Mouse (Mus musculus) v-Abl transformed pro-B cells (cell line): ENCODE measurements around the gene Emc10.

ENCODE experiments used
- in situ Hi-C, 2 experiments: fragments of 400-800 bp; cut with MboI; formaldehyde crosslinking; loops; one replicate each; pipeline ENCODE4 v1.15.1; 2025; ENCODE audit not compliant: unreplicated experiment in 2 of 2

Emc10 gene

DNA sequence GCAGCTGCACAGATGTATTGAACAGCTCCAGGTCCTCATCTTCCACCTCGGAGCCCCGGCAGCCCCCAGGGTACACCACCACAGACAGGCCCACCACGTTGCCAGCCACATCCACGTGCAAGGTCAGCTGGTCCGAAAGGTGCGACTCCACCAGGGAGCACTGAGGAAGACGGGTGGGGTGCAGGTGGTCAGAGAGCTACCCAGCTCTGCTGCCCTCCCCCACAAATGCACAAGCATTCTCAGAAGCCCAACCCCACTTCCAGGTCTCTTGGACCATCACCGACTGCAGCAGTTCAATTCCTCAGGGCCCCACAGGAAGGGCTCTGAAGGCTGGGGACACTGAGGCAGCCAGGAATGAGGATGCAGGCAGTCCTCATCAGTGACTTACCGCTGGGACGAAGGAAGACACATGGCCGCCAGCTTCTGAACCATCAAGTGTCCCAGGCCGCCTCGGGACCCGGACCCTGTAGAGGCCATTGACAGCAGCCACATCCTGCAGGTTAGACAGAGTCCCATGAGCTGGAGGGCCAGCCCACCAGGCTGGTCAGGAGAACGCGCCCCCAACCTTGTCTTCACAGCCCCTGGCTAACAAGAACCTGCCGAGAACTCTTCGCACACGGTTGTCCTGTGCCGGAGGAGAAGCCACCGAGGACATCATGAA, 4.0 kb downstream of the Emc10 start:
- in situ Hi-C loops = loop anchor here (10.0 to 25.0 kb wide), 2 partner anchors 117 to 805 kb away; partner anchors contain the start of gene Klk14 (in 1 of the 2)

DNA sequence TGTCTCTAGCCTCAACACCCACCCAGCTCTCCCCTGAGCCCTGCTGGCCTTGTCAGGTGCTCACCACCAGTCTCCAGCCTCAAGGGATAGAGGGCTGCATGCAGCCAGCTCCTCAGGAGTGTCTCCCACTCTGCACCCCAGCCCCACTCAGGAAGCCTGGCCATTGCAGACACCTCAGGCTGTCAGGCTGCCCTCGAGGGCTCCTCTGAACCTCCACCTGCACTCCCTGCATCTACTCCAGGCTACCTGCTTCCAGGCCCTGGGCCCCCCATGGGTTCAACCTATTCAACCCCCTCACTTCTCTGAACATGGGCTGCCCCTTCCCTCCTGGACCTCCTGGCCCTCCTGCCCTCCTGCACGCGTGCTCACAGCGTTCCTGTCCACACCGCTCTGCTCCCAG, 4.9 kb downstream of the Emc10 start:
- in situ Hi-C loops = loop anchor here (10.0 to 25.0 kb wide), 2 partner anchors 117 to 804 kb away; partner anchors contain the start of gene Klk14 (in 1 of the 2)

DNA sequence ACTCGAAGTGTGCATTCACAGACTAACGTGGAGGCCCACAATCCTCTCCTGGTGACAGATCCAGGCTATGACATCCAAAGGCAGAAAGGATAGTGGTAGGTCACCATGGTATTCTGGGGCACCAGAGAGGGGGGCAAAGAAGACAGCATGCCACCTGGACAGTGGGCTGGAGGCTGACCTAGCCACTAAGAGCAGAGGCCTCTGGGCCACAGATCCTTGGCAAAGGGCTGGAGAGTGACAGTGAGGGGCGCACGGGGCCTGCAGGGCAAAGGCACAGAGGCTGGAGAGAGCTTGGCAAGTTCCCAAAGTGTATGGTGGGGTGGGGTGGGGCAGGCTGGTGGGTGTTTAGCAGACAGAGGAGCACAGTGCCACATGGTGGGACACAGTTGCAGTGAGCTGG, 6.0 kb downstream of the Emc10 start:
- in situ Hi-C loops = loop anchor here (10.0 to 25.0 kb wide), 2 partner anchors 115 to 803 kb away; partner anchors contain the start of gene Klk14 (in 1 of the 2)

DNA sequence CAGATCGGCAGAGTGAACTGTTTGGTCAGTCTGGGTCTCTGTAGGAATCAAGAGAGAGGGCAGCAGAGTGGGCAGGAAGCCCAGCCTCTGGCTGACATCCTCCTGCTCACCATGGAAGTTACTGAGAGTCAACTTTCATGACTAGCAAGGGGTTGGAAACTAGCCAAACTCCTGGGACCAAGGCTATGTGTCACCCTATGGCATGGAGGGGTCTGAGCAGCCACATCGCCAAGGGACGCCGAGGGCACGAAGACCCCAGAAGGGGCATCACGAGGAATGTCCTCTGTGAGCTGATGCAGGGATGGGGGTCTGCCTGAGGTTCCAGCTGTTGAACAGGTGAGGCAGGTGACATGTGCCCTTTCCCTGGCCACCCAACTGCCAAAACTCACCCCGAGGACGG, 7.8 kb downstream of the Emc10 start:
- in situ Hi-C loops = loop anchor here (5.0 to 25.0 kb wide), 2 partner anchors 226 to 801 kb away; partner anchors contain the start of genes Gm15517 (in 1 of the 2) and Klk14 (in 1 of the 2)

DNA sequence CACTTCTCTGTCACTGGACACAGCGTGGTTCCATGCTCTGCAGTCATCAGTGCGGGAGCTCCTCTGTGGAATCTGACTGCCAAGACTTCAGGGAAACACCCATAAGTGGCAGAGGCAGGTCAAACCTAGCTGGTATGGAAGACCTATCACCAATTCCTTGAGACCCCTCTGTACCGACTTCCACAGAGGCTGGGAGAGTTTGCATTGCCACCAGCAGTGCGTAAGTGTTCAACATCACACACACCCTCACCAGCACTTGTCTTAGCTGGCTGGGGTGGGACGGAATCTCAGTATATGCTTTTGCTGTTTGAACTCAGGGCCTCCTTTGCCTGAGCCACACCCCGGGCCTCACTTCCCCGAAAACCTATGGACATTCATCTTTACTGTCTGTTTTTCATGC, 8.4 kb downstream of the Emc10 start:
- in situ Hi-C loops = loop anchor here (5.0 to 25.0 kb wide), 2 partner anchors 226 to 801 kb away; partner anchors contain the start of genes Gm15517 (in 1 of the 2) and Klk14 (in 1 of the 2)

DNA sequence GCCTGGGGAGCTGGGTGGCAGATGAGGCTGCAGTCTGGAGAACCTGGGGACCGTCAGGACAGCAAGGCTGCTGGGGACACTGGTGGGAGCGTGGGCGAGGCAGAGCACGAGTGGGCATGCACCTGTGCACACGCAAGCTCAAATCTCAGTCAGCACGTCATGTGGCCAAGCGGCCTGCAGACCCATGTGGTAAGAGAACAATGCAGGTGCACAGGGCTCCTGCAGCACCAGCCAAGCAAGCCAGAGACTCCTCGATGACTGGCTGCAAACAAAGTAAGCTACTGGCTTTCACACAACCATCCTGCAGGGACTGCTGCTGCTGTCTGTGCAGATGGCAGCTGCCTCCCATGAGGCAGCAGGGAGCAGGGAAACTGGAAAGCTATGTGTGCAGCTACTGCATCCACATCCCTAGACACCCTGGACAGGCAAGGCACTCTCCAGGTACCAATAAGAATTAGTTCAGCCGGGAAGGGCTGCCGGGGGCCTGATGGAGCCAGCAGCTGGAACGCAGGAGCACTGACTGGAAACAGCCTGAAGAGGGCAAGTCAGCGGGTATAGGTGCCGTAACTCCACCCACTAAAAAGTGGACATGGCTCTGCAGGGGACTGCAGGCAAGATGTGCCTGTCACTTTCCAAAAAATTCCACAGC, 9.3 kb downstream of the Emc10 start:
- in situ Hi-C loops = loop anchor here (5.0 to 25.0 kb wide), 2 partner anchors 225 to 800 kb away; partner anchors contain the start of genes Gm15517 (in 1 of the 2) and Klk14 (in 1 of the 2)

DNA sequence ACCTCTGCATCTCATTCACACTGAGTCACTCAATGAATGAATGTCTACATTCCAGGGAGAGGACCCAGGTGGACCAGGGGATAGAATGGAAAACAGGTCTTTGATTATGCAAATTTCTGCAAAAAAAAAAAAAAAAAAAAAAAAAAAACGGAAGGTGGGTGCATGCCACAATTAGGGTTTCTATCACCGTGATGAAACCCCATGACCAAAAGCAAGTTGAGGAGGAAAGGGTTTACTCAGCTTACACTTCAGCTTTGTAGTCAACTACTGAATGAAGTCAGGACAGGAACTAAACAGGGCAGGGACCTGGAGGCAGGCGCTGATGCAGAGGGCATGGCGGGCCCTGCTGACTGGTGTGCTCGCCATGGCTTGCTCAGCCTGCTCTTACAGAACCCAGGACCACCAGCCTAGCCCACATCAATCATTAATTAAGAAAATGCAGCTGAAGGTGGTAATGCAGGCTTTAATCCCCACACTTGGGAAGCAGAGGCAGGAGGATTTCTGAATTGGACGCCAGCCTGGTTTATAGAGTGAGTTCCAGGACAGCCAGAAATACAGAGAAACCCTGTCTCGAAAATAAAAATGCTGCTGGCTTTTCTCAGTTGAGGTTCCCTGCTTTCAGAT, 10.6 kb downstream of the Emc10 start:
- in situ Hi-C loops = loop anchor here (5.0 to 25.0 kb wide), 2 partner anchors 223 to 798 kb away; partner anchors contain the start of genes Gm15517 (in 1 of the 2) and Klk14 (in 1 of the 2)

DNA sequence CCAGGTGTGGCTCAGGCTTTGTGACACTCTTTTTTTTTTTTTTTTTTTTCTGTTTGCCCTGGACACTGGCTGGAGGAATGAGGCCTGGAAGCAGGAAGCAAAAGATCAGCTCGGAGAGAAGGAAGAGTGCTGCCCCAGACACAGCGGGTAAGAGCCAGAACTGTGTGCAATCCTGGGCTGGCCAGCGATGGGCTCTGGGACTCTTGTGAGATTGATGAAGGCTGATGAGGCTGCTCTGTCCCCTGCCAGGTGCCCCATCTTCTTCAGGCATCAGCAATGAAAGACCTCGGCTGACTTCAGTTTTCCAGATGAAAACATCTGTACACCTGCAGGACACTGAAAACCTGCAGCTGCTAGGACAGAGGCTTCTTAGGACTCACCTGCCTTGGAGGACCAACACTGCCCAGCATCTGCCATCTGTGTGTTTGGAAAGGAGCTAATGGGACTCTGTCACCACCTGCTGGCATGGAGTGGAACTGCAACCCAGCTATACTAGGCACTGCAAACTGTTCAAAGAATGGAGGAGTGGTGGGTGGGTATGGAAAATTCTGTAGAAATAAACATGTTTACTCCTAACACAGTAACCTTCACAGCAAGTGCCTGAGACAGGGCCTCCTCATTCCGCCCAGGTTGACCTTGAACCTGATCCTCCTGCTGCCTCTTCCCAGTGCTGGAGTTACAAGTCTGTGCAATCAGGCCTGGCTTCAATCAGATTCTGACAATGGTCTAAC, 11.3 kb downstream of the Emc10 start:
- in situ Hi-C loops = loop anchor here (5.0 to 25.0 kb wide), 2 partner anchors 223 to 798 kb away; partner anchors contain the start of genes Gm15517 (in 1 of the 2) and Klk14 (in 1 of the 2)

DNA sequence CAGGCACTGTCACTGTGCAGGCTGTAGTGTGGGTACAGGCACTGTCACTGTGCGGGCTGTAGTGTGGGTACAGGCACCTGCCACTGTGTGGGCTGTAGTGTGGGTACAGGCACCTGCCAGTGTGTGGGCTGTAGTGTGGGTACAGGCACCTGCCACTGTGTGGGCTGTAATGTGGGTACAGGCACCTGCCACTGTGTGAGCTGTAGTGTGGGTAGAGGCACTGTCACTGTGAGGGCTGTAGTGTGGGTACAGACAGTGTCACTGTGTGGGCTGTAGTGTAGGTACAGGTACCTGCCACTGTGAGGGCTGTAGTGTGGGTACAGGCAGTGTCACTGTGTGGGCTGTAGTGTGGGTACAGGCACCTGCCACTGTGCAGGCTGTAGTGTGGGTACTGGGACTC, 12.2 kb downstream of the Emc10 start:
- in situ Hi-C loops = loop anchor here in 1 of 2 experiments (25.0 kb wide), 1 partner anchor 797 kb away; the partner anchor contains the start of gene Klk14

DNA sequence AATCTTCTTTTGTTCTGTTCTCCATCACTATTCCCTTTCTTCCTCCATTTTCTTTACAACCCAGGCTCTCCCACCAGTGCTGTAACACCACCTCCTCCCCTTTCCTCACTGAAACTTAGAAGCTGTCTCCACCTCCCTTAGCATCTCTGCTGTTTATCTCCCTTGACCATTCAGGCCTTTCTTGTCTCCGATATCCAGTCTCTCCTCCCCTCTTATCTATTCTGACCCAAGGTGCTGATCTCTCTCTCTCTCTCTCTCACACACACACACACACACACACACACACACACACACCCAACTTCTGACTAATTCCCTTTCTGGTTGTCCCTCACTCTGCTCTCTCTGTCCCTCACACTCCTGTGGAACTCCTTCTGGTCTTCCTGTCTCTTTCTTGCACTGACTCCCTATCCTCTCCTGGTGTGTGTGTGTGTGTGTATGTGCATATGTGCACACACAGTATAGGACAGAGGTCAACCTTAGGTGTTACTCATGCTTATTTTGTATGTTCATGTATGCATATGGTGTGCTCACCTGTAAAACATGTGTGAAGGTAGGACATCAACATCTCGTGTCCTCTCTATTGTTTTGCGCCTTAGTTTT, 13.4 kb downstream of the Emc10 start:
- in situ Hi-C loops = loop anchor here in 1 of 2 experiments (25.0 kb wide), 1 partner anchor 796 kb away; the partner anchor contains the start of gene Klk14

DNA sequence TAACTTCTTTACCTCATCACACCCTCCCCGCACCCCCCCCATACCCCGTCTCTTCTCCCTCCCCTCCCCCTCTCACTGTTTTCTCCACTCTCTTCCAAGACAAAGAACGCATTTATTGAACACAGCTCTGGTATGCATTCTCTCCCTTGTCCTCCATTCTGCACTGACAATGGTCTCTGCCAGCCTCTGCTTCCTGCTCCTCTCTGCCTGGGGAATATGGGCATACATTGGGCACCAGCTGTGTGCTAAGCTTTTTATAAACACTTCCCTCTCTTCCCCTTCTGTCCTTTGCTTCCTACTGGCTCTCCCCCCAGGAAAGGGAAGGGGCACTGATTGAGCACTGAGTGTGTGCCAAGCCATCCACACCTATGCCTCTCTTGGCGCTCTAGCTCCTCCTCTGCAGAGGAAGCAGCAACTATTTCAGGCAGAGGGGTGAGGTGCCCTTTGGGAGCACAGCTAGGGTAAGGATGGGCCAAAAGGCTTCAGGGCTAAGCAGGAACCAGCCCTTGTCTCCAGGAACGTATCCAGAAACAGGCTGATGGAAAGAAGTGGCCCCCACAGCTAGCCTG, 21.2 kb downstream of the Emc10 start:
- in situ Hi-C loops = loop anchor here in 1 of 2 experiments (25.0 kb wide), 1 partner anchor 788 kb away; the partner anchor contains the start of gene Klk14

DNA sequence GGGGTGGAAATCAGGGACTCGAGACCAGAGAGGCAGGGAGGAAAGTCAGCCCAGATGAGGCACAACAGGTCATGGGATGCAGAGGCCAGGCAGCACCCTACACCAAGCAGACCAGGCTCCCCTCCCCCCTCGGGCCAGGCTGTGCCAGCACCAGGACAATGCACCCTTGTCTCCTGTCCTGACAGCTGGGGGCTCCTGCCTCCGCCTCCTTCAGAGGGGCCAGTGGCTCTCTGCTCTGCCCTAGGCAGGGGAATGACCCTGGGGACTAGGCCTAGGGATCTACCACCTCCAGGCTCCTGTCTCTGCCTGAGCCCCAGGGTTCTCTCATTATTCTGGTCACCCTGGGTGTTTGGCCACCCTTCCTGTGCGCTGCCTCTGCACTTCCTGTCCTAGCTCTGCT, 21.9 kb downstream of the Emc10 start:
- in situ Hi-C loops = loop anchor here (5.0 to 25.0 kb wide), 2 partner anchors 212 to 787 kb away; partner anchors contain the start of genes Gm15517 (in 1 of the 2) and Klk14 (in 1 of the 2)

DNA sequence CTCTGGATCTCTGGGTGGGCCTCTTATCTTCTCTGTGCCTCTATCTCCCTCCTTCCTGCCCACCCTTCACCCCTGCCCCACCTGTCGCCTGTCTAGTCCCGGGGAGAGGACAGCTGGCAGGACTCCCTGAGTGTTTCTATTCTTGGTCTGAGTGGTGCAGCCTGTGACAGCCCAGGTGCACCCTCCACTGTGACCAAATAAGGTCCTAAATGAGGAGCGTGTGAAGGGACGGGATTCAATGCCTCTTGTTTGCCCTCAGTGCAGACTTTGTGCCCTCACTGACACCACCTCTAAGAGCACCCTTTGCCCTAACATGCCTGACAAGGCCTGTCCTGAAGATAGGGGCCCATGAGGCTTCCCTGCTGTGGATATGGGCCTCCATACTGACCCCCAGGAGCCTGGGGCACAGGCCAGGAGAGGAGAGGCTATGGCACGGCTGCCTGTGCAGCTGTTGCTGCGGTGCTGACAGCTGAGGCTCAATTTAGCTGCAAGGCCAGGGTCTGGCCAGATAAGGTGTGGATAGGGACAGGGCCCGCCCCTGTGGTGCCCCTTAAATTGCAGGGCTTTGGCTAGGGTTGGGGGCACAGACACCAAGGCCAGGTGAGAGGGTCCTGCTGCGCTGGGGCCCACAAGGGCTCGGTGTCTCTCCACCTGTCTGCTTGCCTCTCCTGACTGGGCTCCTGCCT, 23.2 kb downstream of the Emc10 start:
- in situ Hi-C loops = loop anchor here (5.0 to 25.0 kb wide), 2 partner anchors 211 to 786 kb away; partner anchors contain the start of genes Gm15517 (in 1 of the 2) and Klk14 (in 1 of the 2)

DNA sequence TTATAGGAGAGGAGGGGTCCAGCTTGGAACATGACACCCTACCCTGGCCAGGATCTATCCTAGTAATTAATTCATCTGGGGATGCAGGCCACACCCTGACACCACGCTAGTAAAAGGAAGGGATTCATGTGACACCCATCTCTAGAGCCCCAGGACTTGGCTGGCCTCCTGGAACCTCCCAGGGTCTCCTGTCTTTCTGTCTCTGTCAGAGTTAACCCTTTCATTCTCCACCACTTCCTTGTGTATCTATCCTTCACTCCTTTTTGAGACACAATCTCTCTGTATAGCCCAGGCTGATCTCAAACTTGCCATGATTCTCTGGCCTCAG, 23.8 kb downstream of the Emc10 start:
- in situ Hi-C loops = loop anchor here (5.0 to 25.0 kb wide), 2 partner anchors 210 to 785 kb away; partner anchors contain the start of genes Gm15517 (in 1 of the 2) and Klk14 (in 1 of the 2)

DNA sequence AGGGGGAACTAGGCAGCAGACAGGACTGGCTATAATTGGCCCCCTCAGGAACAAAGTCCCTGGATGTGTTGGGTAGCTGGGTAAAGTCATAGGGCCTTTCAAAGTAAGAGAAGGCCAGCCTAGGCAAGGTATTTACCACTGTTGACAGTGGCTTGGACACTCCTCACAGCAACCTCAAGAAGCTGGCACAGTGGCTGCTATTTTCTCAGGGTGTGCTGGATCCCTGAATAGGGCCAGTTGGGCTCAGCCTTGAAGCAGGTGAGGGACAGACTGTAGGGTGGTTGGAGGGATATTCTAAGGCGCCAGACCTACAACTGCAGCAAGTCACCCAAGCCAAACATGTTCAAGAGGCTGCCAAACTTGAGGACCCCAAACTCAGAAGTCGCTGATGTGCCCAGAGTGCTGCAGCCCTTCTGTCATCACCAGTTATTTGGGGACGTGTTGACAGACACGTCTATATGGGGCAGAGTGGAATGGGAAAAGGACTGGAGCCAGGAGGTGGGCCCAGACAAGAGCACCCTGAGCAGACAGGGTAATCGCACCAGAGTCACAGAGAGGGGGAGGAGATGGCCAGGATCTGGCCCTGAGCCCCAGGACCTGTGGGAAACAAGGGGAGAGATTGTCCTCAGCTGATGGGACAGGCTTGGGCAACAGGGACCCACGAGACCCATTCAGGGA, 24.3 kb downstream of the Emc10 start:
- in situ Hi-C loops = loop anchor here (5.0 to 25.0 kb wide), 2 partner anchors 210 to 785 kb away; partner anchors contain the start of genes Gm15517 (in 1 of the 2) and Klk14 (in 1 of the 2)

DNA sequence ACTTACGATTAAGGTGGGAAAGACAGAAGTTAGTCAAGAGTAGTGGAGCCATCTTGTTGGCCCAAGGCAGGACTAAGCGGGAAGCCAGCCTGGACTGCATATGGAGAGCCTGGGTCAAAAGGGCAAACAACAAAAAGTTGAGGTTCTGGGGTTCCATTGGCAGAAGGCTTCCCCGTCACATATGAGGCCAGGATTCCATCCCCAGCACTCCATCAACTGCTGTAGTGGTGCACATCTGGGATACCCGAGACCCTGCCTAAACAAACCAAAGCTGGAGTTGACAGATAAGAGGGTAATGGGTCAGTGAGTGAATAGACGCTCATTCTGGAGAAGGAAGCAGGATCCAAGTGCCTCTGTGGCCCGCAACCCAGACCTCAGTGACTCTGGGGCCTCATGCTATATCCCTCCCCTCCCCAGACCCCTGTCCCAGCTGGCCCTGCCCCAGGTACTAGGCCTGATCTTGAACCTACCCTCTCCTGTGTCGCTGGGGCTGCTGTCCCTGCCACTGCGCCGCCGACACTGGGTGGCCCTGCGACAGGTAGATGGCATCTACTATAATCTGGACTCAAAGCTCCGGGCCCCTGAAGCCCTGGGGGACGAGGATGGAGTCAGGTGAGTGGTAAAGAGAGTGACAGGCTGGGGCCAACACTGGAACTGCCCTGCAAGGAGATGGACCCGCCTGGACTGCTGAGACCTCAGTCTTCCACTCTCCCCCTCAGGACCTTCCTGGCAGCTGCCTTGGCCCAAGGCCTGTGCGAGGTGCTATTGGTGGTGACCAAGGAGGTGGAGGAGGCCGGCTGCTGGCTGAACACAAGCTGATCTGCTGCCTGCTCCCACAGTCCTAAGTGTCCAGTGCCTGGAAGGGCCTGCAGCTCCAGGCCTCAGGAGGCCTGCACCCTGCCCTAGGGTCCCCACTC, 25.4 kb downstream of the Emc10 start:
- in situ Hi-C loops = loop anchor here (5.0 to 25.0 kb wide), 2 partner anchors 209 to 784 kb away; partner anchors contain the start of genes Gm15517 (in 1 of the 2) and Klk14 (in 1 of the 2)
